Mouse (Mus musculus) MEL (cell line): ENCODE results near the gene Samm50. TPM values are rescaled to one million over a fixed set of nuclear protein-coding genes. Genes with fewer than 3 reads are reported as not detected.

Experiments used
- DNase-seq: peaks from one replicate; pipeline ENCODE4 v3.0.0; 2011; ENCODE audit warnings: low read depth, low spot score
- H3K27ac ChIP-seq: 2 replicates; pipeline ENCODE4 v1.5.1; 2012; ENCODE audit warnings: low read depth, mild to moderate bottlenecking, control low read depth, low read length, moderate library complexity; ENCODE audit not compliant: control insufficient read depth
- H3K27me3 ChIP-seq, 2 experiments: fragments of 150-350 bp in 1 of 2; sonication (generic) in 1 of 2; 2 replicates each; pipeline ENCODE4 v1.6.1; 2012; ENCODE audit warnings: low read length in 2 of 2, mild to moderate bottlenecking in 2 of 2, improper control_type of control experiment in 1 of 2, moderate library complexity in 1 of 2; ENCODE audit not compliant: insufficient read depth in 2 of 2, control insufficient read depth in 1 of 2
- H3K36me3 ChIP-seq, 2 experiments: 2 replicates each; pipeline ENCODE4 v1.6.1; 2012 to 2014; ENCODE audit warnings: low read length in 2 of 2, improper control_type of control experiment in 1 of 2, inconsistent platforms in 1 of 2, mild to moderate bottlenecking in 1 of 2; ENCODE audit not compliant: insufficient read depth in 2 of 2, control insufficient read depth in 1 of 2
- H3K4me1 ChIP-seq, 2 experiments: fragments of 150-350 bp in 1 of 2; sonication (generic) in 1 of 2; 2 replicates each; pipeline ENCODE4 v1.6.1; 2012; ENCODE audit warnings: low read length in 2 of 2, improper control_type of control experiment in 1 of 2, mild to moderate bottlenecking in 1 of 2; ENCODE audit not compliant: insufficient read depth in 2 of 2, control insufficient read depth in 1 of 2
- H3K4me3 ChIP-seq, 2 experiments: fragments of 150-350 bp in 1 of 2; sonication (generic) in 1 of 2; 2 replicates each; pipeline ENCODE4 v1.5.1; 2012; ENCODE audit warnings: low read depth in 2 of 2, low read length in 2 of 2, mild to moderate bottlenecking in 2 of 2, moderate library complexity in 2 of 2, control low read depth in 1 of 2, improper control_type of control experiment in 1 of 2; ENCODE audit not compliant: control insufficient read depth in 1 of 2, insufficient read depth in 1 of 2
- H3K79me2 ChIP-seq: 2 replicates; pipeline ENCODE4 v1.6.1; 2012; ENCODE audit warnings: mild to moderate bottlenecking, low read length, moderate library complexity; ENCODE audit not compliant: control insufficient read depth, poor library complexity, insufficient read depth
- H3K9ac ChIP-seq: 2 replicates; pipeline ENCODE4 v1.6.1; 2012; ENCODE audit warnings: low read depth, mild to moderate bottlenecking, control low read depth, low read length, moderate library complexity; ENCODE audit not compliant: control insufficient read depth, poor library complexity, severe bottlenecking
- H3K9me3 ChIP-seq: fragments of 150-350 bp; sonication (generic); replicated peaks from 2 replicates; pipeline ENCODE4 v1.6.1; 2012; ENCODE audit warnings: mild to moderate bottlenecking, low read length, improper control_type of control experiment, moderate library complexity; ENCODE audit not compliant: insufficient read depth
- BHLHE40 ChIP-seq: IDR thresholded peaks from 2 replicates; pipeline ENCODE4 v1.6.1; 2012; ENCODE audit warnings: low read depth, mild to moderate bottlenecking, inconsistent platforms, low read length, improper control_type of control experiment, borderline replicate concordance
- CHD1 ChIP-seq: IDR thresholded peaks from 2 replicates; pipeline ENCODE4 v1.6.1; 2012; ENCODE audit warnings: low read depth, mild to moderate bottlenecking, inconsistent platforms, low read length, improper control_type of control experiment
- CHD2 ChIP-seq: IDR thresholded peaks from 2 replicates; pipeline ENCODE4 v1.6.1; 2011; ENCODE audit warnings: low read length, improper control_type of control experiment
- E2F4 ChIP-seq: IDR thresholded peaks from 2 replicates; pipeline ENCODE4 v1.6.1; 2011; ENCODE audit warnings: low read depth, low read length, improper control_type of control experiment, borderline replicate concordance
- ELF1 ChIP-seq: IDR thresholded peaks from 2 replicates; pipeline ENCODE4 v1.6.1; 2014; ENCODE audit warnings: low read depth, mild to moderate bottlenecking, inconsistent platforms, low read length, improper control_type of control experiment, moderate library complexity
- EP300 ChIP-seq, 2 experiments: IDR thresholded peaks; 2 replicates each; pipeline ENCODE4 v1.6.1; 2011; ENCODE audit warnings: improper control_type of control experiment in 2 of 2, low read length in 2 of 2, low read depth in 1 of 2, mild to moderate bottlenecking in 1 of 2
- HCFC1 ChIP-seq: IDR thresholded peaks from 2 replicates; pipeline ENCODE4 v1.6.1; 2012; ENCODE audit warnings: low read depth, mild to moderate bottlenecking, inconsistent platforms, low read length, improper control_type of control experiment, moderate library complexity
- MAX ChIP-seq: IDR thresholded peaks from 2 replicates; pipeline ENCODE4 v1.6.1; 2011; ENCODE audit warnings: low read length, improper control_type of control experiment
- MAZ ChIP-seq: IDR thresholded peaks from 2 replicates; pipeline ENCODE4 v1.6.1; 2012; ENCODE audit warnings: low read depth, mild to moderate bottlenecking, inconsistent platforms, low read length, improper control_type of control experiment
- MXI1 ChIP-seq: IDR thresholded peaks from 2 replicates; pipeline ENCODE4 v1.6.1; 2011; ENCODE audit warnings: mild to moderate bottlenecking, low read depth, low read length, improper control_type of control experiment
- NRF1 ChIP-seq: IDR thresholded peaks from 2 replicates; pipeline ENCODE4 v1.6.1; 2014; ENCODE audit warnings: low read depth, mild to moderate bottlenecking, inconsistent platforms, low read length, improper control_type of control experiment, moderate library complexity; ENCODE audit not compliant: poor library complexity, insufficient read depth, severe bottlenecking
- POLR2AphosphoS2 ChIP-seq: IDR thresholded peaks from 2 replicates; pipeline ENCODE4 v1.6.1; 2011; ENCODE audit warnings: low read length, improper control_type of control experiment
- POLR2AphosphoS5 ChIP-seq: IDR thresholded peaks from 2 replicates; pipeline ENCODE4 v1.6.1; 2012; ENCODE audit warnings: low read depth, borderline replicate concordance, mild to moderate bottlenecking, inconsistent platforms, low read length, moderate library complexity, mixed read lengths
- SMC3 ChIP-seq: IDR thresholded peaks from 2 replicates; pipeline ENCODE4 v1.6.1; 2011; ENCODE audit warnings: low read depth, low read length, improper control_type of control experiment
- TBP ChIP-seq: IDR thresholded peaks from 2 replicates; pipeline ENCODE4 v1.8.0; 2011; ENCODE audit warnings: low read depth, low read length, improper control_type of control experiment
- TCF12 ChIP-seq: IDR thresholded peaks from 2 replicates; pipeline ENCODE4 v1.6.1; 2014; ENCODE audit warnings: low read depth, mild to moderate bottlenecking, inconsistent platforms, low read length, improper control_type of control experiment, moderate library complexity
- USF2 ChIP-seq, 2 experiments: IDR thresholded peaks; 2 replicates each; pipeline ENCODE4 v1.6.1; 2011 to 2012; ENCODE audit warnings: improper control_type of control experiment in 2 of 2, low read length in 2 of 2, borderline replicate concordance in 1 of 2, inconsistent platforms in 1 of 2, low read depth in 1 of 2, mild to moderate bottlenecking in 1 of 2; ENCODE audit not compliant: insufficient read depth in 1 of 2
- ZC3H11A ChIP-seq: IDR thresholded peaks from 2 replicates; pipeline ENCODE4 v1.6.1; 2012; ENCODE audit warnings: low read depth, mild to moderate bottlenecking, inconsistent platforms, low read length, improper control_type of control experiment
- polyA plus RNA-seq, 2 experiments: library from polyadenylated mRNA; stranded (reverse) in 1 of 2; unstranded in 1 of 2; fragments of >175 nt in 1 of 2; fragments of >200 nt in 1 of 2; gene quantifications; 2 replicates each; pipeline versions ENCODE4 v1.2.1 to v1.2.4; 2012; ENCODE audit warnings: low replicate concordance in 2 of 2, low read depth in 1 of 2; ENCODE audit not compliant: insufficient read length in 2 of 2, insufficient read depth in 1 of 2, missing spikeins in 1 of 2
- total RNA-seq: library from RNA; depleted of rRNA; stranded (reverse); fragments of 300-350 nt; gene quantifications from 2 replicates; pipeline ENCODE4 v1.2.3, GENCODE M21; 2012

The Samm50 gene
- total and polyA plus RNA-seq, 3 experiments: 62.4 to 190 TPM; not detected in 1

DNA sequence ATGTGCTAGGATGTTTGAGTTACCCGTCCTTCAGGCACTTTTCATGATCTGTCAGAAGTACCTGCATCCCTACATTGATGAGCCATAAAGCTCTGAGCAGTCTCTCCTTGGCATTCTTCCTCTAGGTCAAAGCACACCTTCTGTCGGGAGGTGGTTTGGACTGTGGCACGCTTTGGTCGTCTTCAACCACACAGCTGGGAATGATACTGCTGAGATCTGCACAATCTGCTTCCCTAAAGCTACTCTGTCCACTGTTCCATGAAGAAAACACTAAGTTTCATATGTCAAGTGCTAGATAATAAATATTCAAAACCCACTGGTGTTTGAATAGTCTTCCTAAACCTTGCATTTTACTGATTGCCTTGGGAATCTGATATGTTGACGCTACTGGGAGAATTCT, 29.5 kb downstream of the Samm50 start:
- H3K27me3 ChIP-seq: no peaks in the 10 kb centered on the region
- H3K4me1 ChIP-seq: peaks cover 4 to 8% of the 10 kb centered on the region in 2 experiments; a peak in 3 of 4 replicates

DNA sequence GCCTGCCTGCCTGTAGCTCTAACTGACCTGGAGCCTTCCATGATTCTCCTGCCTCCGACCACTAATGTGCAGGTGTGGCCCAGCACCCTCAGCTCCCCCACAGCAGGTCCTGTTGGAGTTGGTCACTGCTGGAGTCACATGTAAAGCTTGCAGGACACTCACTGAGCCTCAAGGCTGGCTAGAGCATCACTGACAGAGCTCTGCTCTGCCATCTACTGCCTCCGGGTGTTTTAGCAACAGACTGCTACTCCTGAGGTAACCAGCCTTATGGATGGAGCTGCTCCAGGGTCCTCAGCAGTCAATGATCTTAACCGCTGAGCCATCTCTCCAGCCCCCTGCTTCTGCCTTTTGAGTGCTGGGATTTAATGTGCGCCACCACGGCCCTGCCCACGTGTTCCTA, 31.4 kb downstream of the Samm50 start:
- Histone ChIP-seq H3K9ac (no peak overlapping the region), H3K4me3 (no peak overlapping the region), H3K36me3 (peaks cover 0 to 2% of the 10 kb centered on the region in 2 experiments; a peak in 1 of 4 replicates), H3K79me2 (no peaks in the 10 kb centered on the region), H3K27ac (no peak overlapping the region)
- no peak for DNase-seq
- TF ChIP-seq POLR2AphosphoS5 (no peak), BHLHE40 (no peak), CHD2 (no peak), E2F4 (no peak), MXI1 (no peak), NRF1 (no peak), TBP (no peak), TCF12 (no peak)
- TF ChIP-seq, all 39 proteins: peak for 0
- Histone ChIP-seq H3K4me1 (no peaks in the 10 kb centered on the region; a peak in 1 of 4 replicates), H3K9me3 (no peaks in the 10 kb centered on the region), H3K27me3 (no peaks in the 10 kb centered on the region)

More for the DNA sequence above, 29.5 kb downstream of the Samm50 start:
- Histone ChIP-seq H3K9me3 (no peaks in the 10 kb centered on the region), H3K4me3 (no peak overlapping the region), H3K79me2 (no peaks in the 10 kb centered on the region), H3K36me3 (peaks cover 0 to 10% of the 10 kb centered on the region in 2 experiments; a peak in 1 of 4 replicates), H3K27ac (no peak overlapping the region), H3K9ac (no peak overlapping the region)
- DNase-seq: no peak
- TF ChIP-seq BHLHE40 (no peak), MAZ (no peak), EP300 (IDR thresholded peaks at IDR 0.05; ENCODE audit: low read depth in 1 of 2, low read length in 2 of 2) (no peak), ELF1 (no peak), TCF12 (no peak), MXI1 (no peak), ZC3H11A (no peak), HCFC1 (no peak), POLR2AphosphoS2 (no peak), SMC3 (no peak), USF2 (IDR thresholded peaks at IDR 0.05; ENCODE audit: borderline replicate concordance in 1 of 2, insufficient read depth in 1 of 2, low read depth in 1 of 2, low read length in 2 of 2) (no peak), MAX (no peak), CHD1 (no peak)
